Mouse (Mus musculus) thymus, postnatal 14 days (tissue): ENCODE measurements around the gene Zfp639.

Source experiments
- DNase-seq: peaks from one replicate; pipeline ENCODE4 v3.0.0; 2021

The Zfp639 gene

GRCm38 (mm10) chr3:32506366-32507225 is 3.5 kb upstream of the Zfp639 start:
- DNase-seq, result no peak

GRCm38 (mm10) chr3:32508666-32509324 is 1.3 kb upstream of the Zfp639 start:
- peak; percentile 71 for DNase-seq

GRCm38 (mm10) chr3:32510375-32511190 is 524 bp downstream of the Zfp639 start:
- peak; percentile 95 for DNase-seq

- DNase-seq, result peak; percentile 33
These were observed 1.1 kb downstream of the Zfp639 start for GRCm38 (mm10) chr3:32511191-32511550.

- DNase-seq, result no peak
These were observed 2.7 kb downstream of the Zfp639 start for GRCm38 (mm10) chr3:32512686-32513284.

GRCm38 (mm10) chr3:32513528-32513927 is 3.5 kb downstream of the Zfp639 start:
- no peak for DNase-seq

GRCm38 (mm10) chr3:32527181-32527580 is 17.1 kb downstream of the Zfp639 start:
- DNase-seq, result no peak

GRCm38 (mm10) chr3:32529303-32529898 is 19.3 kb downstream of the Zfp639 start, which contains the start of gene Mfn1:
TSS of gene Mfn1 (plus strand) at chr3:32529465.
- DNase-seq, result peak; percentile 95

GRCm38 (mm10) chr3:32530041-32530440 is 20.0 kb downstream of the Zfp639 start:
- no peak for DNase-seq

- DNase-seq, result no peak
These were observed 25.6 kb downstream of the Zfp639 start for GRCm38 (mm10) chr3:32535692-32536091.

- DNase-seq, result no peak
These were observed 27.5 kb downstream of the Zfp639 start for GRCm38 (mm10) chr3:32537556-32537955.

GRCm38 (mm10) chr3:32538091-32538490 is 28.0 kb downstream of the Zfp639 start:
- no peak for DNase-seq

GRCm38 (mm10) chr3:32553061-32553460 is 43.0 kb downstream of the Zfp639 start:
- peak; percentile 49 for DNase-seq

- no peak for DNase-seq
These were observed 53.3 kb downstream of the Zfp639 start for GRCm38 (mm10) chr3:32563401-32563800.
